Mouse (Mus musculus): Measurements from ENCODE around the gene Zfp593. TPM values are rescaled to one million over a fixed set of nuclear protein-coding genes. Genes with fewer than 3 reads are reported as not detected.

Gene Zfp593
- total RNA-seq, 2 experiments from 2014 or later: 9.0 to 10.0 TPM

GRCm38 (mm10) chr4:134237582-134238278 lies 7.7 kb downstream of the Zfp593 start:
- H3K27ac ChIP-seq: no peak overlapping the region
- DNase-seq (ENCODE audit: low spot score in 2 of 2): no peak
- H3K4me3 ChIP-seq: no peak overlapping the region; the same call in 1 of the 2 replicates
- no peak for TF ChIP-seq CTCF (conservative IDR thresholded peaks at IDR 0.05)

DNA sequence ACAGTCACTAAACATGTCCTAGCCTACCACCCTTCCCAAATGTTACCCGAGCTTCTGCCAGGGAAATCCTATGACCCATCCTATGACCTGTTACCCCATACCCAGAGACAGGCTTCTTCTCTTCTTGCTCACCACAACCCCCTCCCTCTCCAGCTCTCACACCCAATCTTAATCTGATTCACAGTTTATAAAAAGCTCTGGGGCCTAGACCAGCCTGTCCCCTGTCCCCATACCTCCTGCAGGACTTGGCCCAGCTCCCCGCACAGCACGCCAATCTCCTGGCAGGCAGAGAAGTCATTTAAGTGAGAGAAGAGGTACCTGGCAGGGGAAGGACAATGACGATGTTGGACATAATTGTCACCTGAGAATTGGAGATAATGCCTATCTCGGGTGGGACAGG lies 10.5 kb downstream of the Zfp593 start:
- no peak for DNase-seq (ENCODE audit: low spot score in 2 of 2)
- no peak overlapping the region for H3K4me3 ChIP-seq
- no peak for TF ChIP-seq CTCF (conservative IDR thresholded peaks at IDR 0.05)
- H3K27ac ChIP-seq: no peak overlapping the region

DNA sequence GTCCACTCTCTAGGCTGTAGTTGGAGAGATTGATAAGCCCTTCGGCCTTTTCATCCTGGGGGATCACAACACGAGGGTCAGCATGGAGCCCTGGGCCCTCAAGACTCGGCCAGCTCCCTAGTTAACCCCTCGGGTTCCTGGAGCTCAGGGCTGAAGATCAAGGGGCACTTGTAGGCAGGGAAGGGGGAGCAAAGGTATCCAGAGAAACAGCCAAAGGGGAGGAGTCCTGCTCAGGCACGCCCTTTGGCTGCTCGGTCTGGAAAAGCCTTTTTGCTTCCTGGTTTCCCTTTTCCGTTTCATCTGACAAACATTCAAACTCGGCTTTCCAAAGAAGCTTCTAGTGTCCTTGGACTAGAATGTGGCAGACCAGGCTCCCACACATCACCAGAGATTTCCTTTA lies 15.0 kb downstream of the Zfp593 start:
- H3K27ac ChIP-seq: no peak overlapping the region
- TF ChIP-seq CTCF (conservative IDR thresholded peaks at IDR 0.05): no peak
- no peak overlapping the region for H3K4me3 ChIP-seq
- no peak for DNase-seq (ENCODE audit: low spot score in 2 of 2)

GRCm38 (mm10) chr4:134227194-134227593 lies 18.2 kb downstream of the Zfp593 start, which contains the start of gene Catsper4:
Gene Catsper4, minus strand, starts transcription at chr4:134227383.
- DNase-seq (ENCODE audit: low spot score in 2 of 2): no peak
- peak; percentile 73 for TF ChIP-seq CTCF (conservative IDR thresholded peaks at IDR 0.05)
- Histone ChIP-seq H3K4me3 (no peak within 1 kb of the TSS), H3K27ac (no peak within 1 kb of the TSS)

GRCm38 (mm10) chr4:134222793-134223600 lies 22.4 kb downstream of the Zfp593 start:
- Histone ChIP-seq H3K27ac (no peak overlapping the region), H3K4me3 (no peak overlapping the region)
- no peak for DNase-seq (ENCODE audit: low spot score in 2 of 2)
- no peak for TF ChIP-seq CTCF (conservative IDR thresholded peaks at IDR 0.05)

DNA sequence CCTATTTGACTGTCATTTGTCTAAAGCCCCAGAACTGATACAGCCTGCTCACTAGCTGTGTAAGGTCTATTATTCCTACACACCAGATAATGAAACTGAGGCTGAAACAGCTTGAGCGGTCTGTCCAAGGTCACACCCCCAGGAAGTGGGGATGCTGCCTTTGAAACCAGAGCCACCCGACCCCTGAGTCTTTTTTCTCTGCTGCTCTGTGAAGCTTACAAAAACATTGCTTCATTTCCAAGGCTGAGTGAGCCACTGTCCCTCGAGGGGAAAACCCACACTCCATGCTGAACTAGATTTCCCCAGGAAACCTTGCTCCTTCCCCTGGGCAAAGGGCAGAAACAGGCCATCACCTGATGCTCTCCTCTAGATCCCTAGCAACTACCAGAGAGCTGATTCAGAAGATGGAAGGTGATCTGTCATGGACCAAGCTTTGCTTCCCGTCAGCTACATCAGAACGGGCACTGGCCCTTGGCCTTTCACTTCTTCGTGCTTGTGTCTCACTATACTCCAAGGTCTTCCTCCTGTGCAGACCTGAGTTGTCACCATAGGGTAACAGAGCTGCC lies 38.8 kb downstream of the Zfp593 start:
- no peak for TF ChIP-seq CTCF (conservative IDR thresholded peaks at IDR 0.05)
- no peak overlapping the region for H3K4me3 ChIP-seq
- no peak for DNase-seq (ENCODE audit: low spot score in 2 of 2)
- no peak overlapping the region for H3K27ac ChIP-seq

- no peak for DNase-seq (ENCODE audit: low spot score in 2 of 2)
- H3K27ac ChIP-seq: no peak overlapping the region
- TF ChIP-seq CTCF (conservative IDR thresholded peaks at IDR 0.05): no peak
These were observed 42.0 kb downstream of the Zfp593 start for GRCm38 (mm10) chr4:134203340-134203896.

GRCm38 (mm10) chr4:134202904-134203303 lies 42.5 kb downstream of the Zfp593 start, which contains the start of gene Gm7534:
Gene Gm7534, minus strand, starts transcription at chr4:134203004.
- DNase-seq (ENCODE audit: low spot score in 2 of 2): no peak
- no peak within 1 kb of the TSS for H3K27ac ChIP-seq
- TF ChIP-seq CTCF (conservative IDR thresholded peaks at IDR 0.05): no peak
- no peak within 1 kb of the TSS for H3K4me3 ChIP-seq

More at GRCm38 (mm10) chr4:134203340-134203896, 42.0 kb downstream of the Zfp593 start:
- no peak overlapping the region for H3K4me3 ChIP-seq

- TF ChIP-seq CTCF (conservative IDR thresholded peaks at IDR 0.05): no peak
- DNase-seq (ENCODE audit: low spot score in 2 of 2): no peak
- no peak overlapping the region for H3K4me3 ChIP-seq
- no peak overlapping the region for H3K27ac ChIP-seq
These were observed 46.0 kb downstream of the Zfp593 start for GRCm38 (mm10) chr4:134199371-134199770.

Other genes with a start within 250 kb of the Zfp593 start
- 10 to 100 TPM; 61.7 to 62.9 TPM for gene Dhdds, start 244.7 kb downstream of the Zfp593 start, total RNA-seq (2021)
- gene Lin28a, start 226.8 kb downstream of the Zfp593 start, total RNA-seq (2021): not detected
- not detected for gene Zfp683, start 191.8 kb downstream of the Zfp593 start, total RNA-seq (2021)
- 1 to 10 TPM; 2.7 to 3.0 TPM for gene Crybg2, start 184.8 kb downstream of the Zfp593 start, total RNA-seq (2021)
- 1 to 10 TPM; 1.1 to 3.8 TPM for gene Cd52, start 150.5 kb downstream of the Zfp593 start, total RNA-seq (2021)
- 10 to 100 TPM; 34.0 to 42.4 TPM for gene Ubxn11, start 143.0 kb downstream of the Zfp593 start, total RNA-seq (2021)
- 100 to 1,000 TPM; 257 to 267 TPM for gene Sh3bgrl3, start 116.8 kb downstream of the Zfp593 start, total RNA-seq (2021)
- gene Cep85, start 58.5 kb downstream of the Zfp593 start, total RNA-seq (2021): 10 to 100 TPM; 14.3 to 17.2 TPM
- not detected for gene Gm7534, start 42.6 kb downstream of the Zfp593 start, total RNA-seq (2021)
- under 1 TPM in 1 of 2 experiments, not detected in 1; 0.90 TPM for gene Catsper4, start 18.2 kb downstream of the Zfp593 start, total RNA-seq (2021)
- under 1 TPM; 0.38 to 0.66 TPM for gene Cnksr1, start 7.2 kb downstream of the Zfp593 start, total RNA-seq (2021)
- not detected for gene E130218I03Rik, start 1.9 kb downstream of the Zfp593 start, total RNA-seq (2021)
- not detected for gene Gm30191, start 1.3 kb upstream of the Zfp593 start, total RNA-seq (2021)
- 1 to 10 TPM; 2.7 to 4.0 TPM for gene Grrp1, start 8.5 kb upstream of the Zfp593 start, total RNA-seq (2021)
- gene Pdik1l, start 42.3 kb upstream of the Zfp593 start, total RNA-seq (2021): 10 to 100 TPM; 16.9 to 18.6 TPM
- gene Trim63, start 69.5 kb upstream of the Zfp593 start, total RNA-seq (2021): not detected
- not detected for gene Slc30a2, start 97.6 kb upstream of the Zfp593 start, total RNA-seq (2021)
- 10 to 100 TPM; 44.7 to 46.5 TPM for gene Extl1, start 138.3 kb upstream of the Zfp593 start, total RNA-seq (2021)
- 1 to 10 TPM; 6.6 to 9.0 TPM for gene Pafah2, start 150.7 kb upstream of the Zfp593 start, total RNA-seq (2021)
- 100 to 1,000 TPM; 362 to 369 TPM for gene Stmn1, start 222.7 kb upstream of the Zfp593 start, total RNA-seq (2021)

Data from layer of hippocampus, adult 2 months (tissue).